Mouse (Mus musculus): ENCODE measurements around the gene Ensa.

Ensa gene

DNA sequence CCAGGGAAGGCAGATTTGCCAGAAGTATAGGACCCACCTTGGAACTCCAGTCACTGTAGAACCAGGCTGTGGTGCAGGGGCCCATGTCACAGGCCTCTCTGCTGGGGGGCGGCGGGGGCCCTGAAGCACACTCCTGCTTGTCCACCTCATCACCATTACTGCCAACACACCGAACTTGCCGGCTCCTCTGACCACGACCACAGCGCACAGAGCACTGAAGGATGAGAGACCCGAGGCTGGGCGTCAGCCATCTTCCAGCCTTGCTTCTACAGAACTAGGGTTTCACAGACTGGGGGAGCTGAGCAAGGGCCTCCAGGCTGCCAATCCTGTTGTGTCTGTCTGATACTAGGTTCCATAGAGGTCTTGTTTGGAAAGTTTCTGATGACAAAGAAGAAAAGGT lies 54.8 kb downstream of the Ensa start:
- no peak for DNase-seq (ENCODE audit: low spot score)

DNA sequence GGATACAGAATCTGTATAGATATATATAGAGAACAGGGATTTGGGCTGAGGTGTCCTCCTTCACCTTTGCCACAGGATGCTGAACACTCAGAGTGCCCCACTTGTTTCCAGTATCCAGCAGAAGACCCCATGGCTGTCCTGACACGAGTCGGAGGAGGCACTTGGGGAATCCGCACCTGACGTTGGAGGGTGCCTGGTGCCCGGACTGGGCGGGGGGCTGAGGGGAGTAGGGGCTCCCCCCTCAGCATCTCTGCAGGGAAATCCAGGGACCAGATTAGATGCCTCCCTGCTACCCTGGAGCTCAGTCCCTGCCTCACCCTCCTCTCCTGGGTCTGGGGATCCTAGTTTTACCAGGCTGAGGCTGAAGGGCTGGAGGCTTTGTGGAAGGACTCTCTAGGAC lies 55.9 kb downstream of the Ensa start:
- no peak for DNase-seq (ENCODE audit: low spot score)

DNA sequence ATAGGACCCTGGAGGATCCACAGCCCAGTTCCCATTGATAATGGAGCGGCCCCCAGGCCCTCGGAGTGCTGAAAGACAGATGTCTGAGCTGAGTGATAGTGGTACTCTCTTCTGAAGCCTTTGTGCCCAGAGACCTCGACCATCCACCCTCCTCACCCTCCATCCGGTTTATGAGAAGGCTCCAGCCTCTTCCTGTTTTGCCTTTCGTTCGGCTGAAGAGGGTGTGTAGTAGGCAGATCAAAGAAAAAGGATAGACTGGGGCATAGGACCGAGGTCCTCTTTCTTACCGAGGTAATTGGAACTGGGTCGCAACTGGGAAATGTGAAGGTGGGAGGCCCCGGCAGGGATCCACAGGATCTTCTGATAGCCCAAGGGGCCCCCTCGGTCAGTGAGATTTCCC lies 56.6 kb downstream of the Ensa start:
- no peak for DNase-seq (ENCODE audit: low spot score)

Data from testis, postnatal 14 days (tissue).